Mouse (Mus musculus): ENCODE results near the gene Epb42. TPM values are rescaled to one million over a fixed set of nuclear protein-coding genes. Genes with fewer than 3 reads are reported as not detected.

Gene Epb42
- polyA plus RNA-seq, 1 experiment = 37.1 TPM

- WGBS = 18% methylated on average over 5 of the region's 5 CpGs
- H3K27ac ChIP-seq (ENCODE audit: insufficient read depth, low read length) = no peak overlapping the region
- TF ChIP-seq POLR2A (IDR thresholded peaks at IDR 0.05; ENCODE audit: low read depth, low read length) = no peak
- no peak for TF ChIP-seq CTCF (IDR thresholded peaks at IDR 0.05; ENCODE audit: extremely low read depth, insufficient read depth, insufficient read length, insufficient replicate concordance)
Measured at GRCm38 (mm10) chr2:121009071-121009677, 27.7 kb downstream of the Epb42 start.

GRCm38 (mm10) chr2:121008664-121009007, 28.2 kb downstream of the Epb42 start:
- no peak for TF ChIP-seq POLR2A (IDR thresholded peaks at IDR 0.05; ENCODE audit: low read depth, low read length)
- no peak for TF ChIP-seq CTCF (IDR thresholded peaks at IDR 0.05; ENCODE audit: extremely low read depth, insufficient read depth, insufficient read length, insufficient replicate concordance)
- WGBS = 1% methylated on average over 12 of the region's 12 CpGs
- Histone ChIP-seq H3K27ac (ENCODE audit: insufficient read depth, low read length) (peak overlapping the region; percentile 73), H3K4me1 (ENCODE audit: control insufficient read depth, insufficient read depth, insufficient read length) (peaks cover 2% of the 10 kb centered on the region; the same call in 1 of the 2 replicates), H3K27me3 (ENCODE audit: control insufficient read depth, insufficient read depth, low read length) (no peaks in the 10 kb centered on the region), H3K36me3 (ENCODE audit: control insufficient read depth, insufficient read depth, low read length) (peaks cover 16% of the 10 kb centered on the region), H3K4me3 (ENCODE audit: extremely low read depth, insufficient read depth, insufficient read length) (peak overlapping the region; percentile 100)
- DNase-seq (ENCODE audit: low read depth in 1 of 2, low spot score in 2 of 2) = no peak

More at GRCm38 (mm10) chr2:121009071-121009677, 27.7 kb downstream of the Epb42 start:
- Histone ChIP-seq H3K4me1 (ENCODE audit: control insufficient read depth, insufficient read depth, insufficient read length) (peaks cover 2% of the 10 kb centered on the region; the same call in 1 of the 2 replicates), H3K36me3 (ENCODE audit: control insufficient read depth, insufficient read depth, low read length) (peaks cover 16% of the 10 kb centered on the region), H3K27me3 (ENCODE audit: control insufficient read depth, insufficient read depth, low read length) (no peaks in the 10 kb centered on the region), H3K4me3 (ENCODE audit: extremely low read depth, insufficient read depth, insufficient read length) (peak overlapping the region; percentile 100)
- DNase-seq (ENCODE audit: low read depth in 1 of 2, low spot score in 2 of 2) = no peak

- Histone ChIP-seq H3K27me3 (ENCODE audit: control insufficient read depth, insufficient read depth, low read length) (no peaks in the 10 kb centered on the region), H3K36me3 (ENCODE audit: control insufficient read depth, insufficient read depth, low read length) (peaks cover 16% of the 10 kb centered on the region), H3K4me1 (ENCODE audit: control insufficient read depth, insufficient read depth, insufficient read length) (peaks cover 2% of the 10 kb centered on the region; the same call in 1 of the 2 replicates), H3K27ac (ENCODE audit: insufficient read depth, low read length) (peak within 1 kb of the TSS; percentile 73), H3K4me3 (ENCODE audit: extremely low read depth, insufficient read depth, insufficient read length) (peak within 1 kb of the TSS; percentile 100)
- 3% methylated on average over 32 of the region's 34 CpGs for WGBS
- peak; percentile 60; the same call in 1 of the 2 replicates for TF ChIP-seq POLR2A (IDR thresholded peaks at IDR 0.05; ENCODE audit: low read depth, low read length)
- no peak for TF ChIP-seq CTCF (IDR thresholded peaks at IDR 0.05; ENCODE audit: extremely low read depth, insufficient read depth, insufficient read length, insufficient replicate concordance)
- DNase-seq (ENCODE audit: low read depth in 1 of 2, low spot score in 2 of 2) = peak; percentile 84 to 88
Measured at GRCm38 (mm10) chr2:121007925-121008663, 28.8 kb downstream of the Epb42 start, which contains the start of gene Ccndbp1. Ccndbp1 (plus strand) TSS chr2:121008403.

GRCm38 (mm10) chr2:121006986-121007385, 29.9 kb downstream of the Epb42 start:
- no peak for DNase-seq (ENCODE audit: low read depth in 1 of 2, low spot score in 2 of 2)
- Histone ChIP-seq H3K27me3 (ENCODE audit: control insufficient read depth, insufficient read depth, low read length) (no peaks in the 10 kb centered on the region), H3K36me3 (ENCODE audit: control insufficient read depth, insufficient read depth, low read length) (peaks cover 10% of the 10 kb centered on the region), H3K27ac (ENCODE audit: insufficient read depth, low read length) (no peak overlapping the region), H3K4me1 (ENCODE audit: control insufficient read depth, insufficient read depth, insufficient read length) (peaks cover 2% of the 10 kb centered on the region; the same call in 1 of the 2 replicates), H3K4me3 (ENCODE audit: extremely low read depth, insufficient read depth, insufficient read length) (no peak overlapping the region)
- TF ChIP-seq CTCF (IDR thresholded peaks at IDR 0.05; ENCODE audit: extremely low read depth, insufficient read depth, insufficient read length, insufficient replicate concordance) (no peak), POLR2A (IDR thresholded peaks at IDR 0.05; ENCODE audit: low read depth, low read length) (no peak)
- WGBS = 94% methylated on average over 1 of the region's 1 CpGs

GRCm38 (mm10) chr2:121004018-121004811, 32.7 kb downstream of the Epb42 start:
- H3K4me3 ChIP-seq (ENCODE audit: extremely low read depth, insufficient read depth, insufficient read length) = no peak overlapping the region
- H3K27me3 ChIP-seq (ENCODE audit: control insufficient read depth, insufficient read depth, low read length) = no peaks in the 10 kb centered on the region
- WGBS = 93% methylated on average over 7 of the region's 7 CpGs
- peaks cover 4% of the 10 kb centered on the region for H3K36me3 ChIP-seq (ENCODE audit: control insufficient read depth, insufficient read depth, low read length)
- H3K27ac ChIP-seq (ENCODE audit: insufficient read depth, low read length) = no peak overlapping the region
- no peak for DNase-seq (ENCODE audit: low read depth in 1 of 2, low spot score in 2 of 2)
- H3K4me1 ChIP-seq (ENCODE audit: control insufficient read depth, insufficient read depth, insufficient read length) = peaks cover 2% of the 10 kb centered on the region; the same call in 1 of the 2 replicates
- TF ChIP-seq POLR2A (IDR thresholded peaks at IDR 0.05; ENCODE audit: low read depth, low read length) (no peak), CTCF (IDR thresholded peaks at IDR 0.05; ENCODE audit: extremely low read depth, insufficient read depth, insufficient read length, insufficient replicate concordance) (no peak)

DNA sequence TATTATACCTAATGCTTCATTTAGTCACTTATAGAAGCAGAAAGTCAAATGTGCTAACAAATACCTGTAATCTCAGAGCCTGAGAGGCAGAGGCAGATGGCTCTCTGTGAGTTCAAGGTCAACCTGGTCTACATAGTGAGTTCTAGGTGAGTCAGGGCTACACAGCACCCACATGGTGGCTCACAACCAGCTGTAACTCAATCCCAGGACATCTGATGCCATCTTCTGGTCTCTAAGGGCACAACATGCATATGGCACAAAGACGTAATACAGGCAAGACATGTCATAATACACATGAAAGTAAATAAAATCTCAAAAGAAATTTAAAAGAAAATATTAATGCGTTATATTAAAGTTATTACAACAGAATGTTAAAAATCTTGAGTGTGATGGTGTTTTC, 33.3 kb downstream of the Epb42 start:
- H3K4me3 ChIP-seq (ENCODE audit: extremely low read depth, insufficient read depth, insufficient read length) = no peak overlapping the region
- H3K27me3 ChIP-seq (ENCODE audit: control insufficient read depth, insufficient read depth, low read length) = no peaks in the 10 kb centered on the region
- WGBS = 88% methylated on average over 2 of the region's 2 CpGs
- H3K4me1 ChIP-seq (ENCODE audit: control insufficient read depth, insufficient read depth, insufficient read length) = no peaks in the 10 kb centered on the region
- peaks cover 6% of the 10 kb centered on the region for H3K36me3 ChIP-seq (ENCODE audit: control insufficient read depth, insufficient read depth, low read length)
- H3K27ac ChIP-seq (ENCODE audit: insufficient read depth, low read length) = no peak overlapping the region
- TF ChIP-seq POLR2A (IDR thresholded peaks at IDR 0.05; ENCODE audit: low read depth, low read length) (no peak), CTCF (IDR thresholded peaks at IDR 0.05; ENCODE audit: extremely low read depth, insufficient read depth, insufficient read length, insufficient replicate concordance) (no peak)
- DNase-seq (ENCODE audit: low read depth in 1 of 2, low spot score in 2 of 2) = no peak
